Mouse (Mus musculus) liver, postnatal 0 days (tissue): ENCODE data around the gene Gm28051.

Experiments
- CTCF ChIP-seq: sonication (generic); IDR thresholded peaks from 2 replicates; pipeline ENCODE4 v1.5.1; 2016; ENCODE audit warnings: antibody characterized with exemption, low read depth
- EP300 ChIP-seq: IDR thresholded peaks from 2 replicates; pipeline ENCODE4 v1.6.1; 2016; ENCODE audit warnings: antibody characterized with exemption, low read depth, mild to moderate bottlenecking

GRCm38 (mm10) chr12:102756304-102756703, 1.3 kb downstream of the Gm28051 start:
- peak; percentile 69 for TF ChIP-seq CTCF
- no peak for TF ChIP-seq EP300
